Mouse (Mus musculus): ENCODE data around the gene Defb45.
A peak's percentile ranks its signal among the peaks of the same experiment; 100 is the strongest.

Defb45 gene

DNA sequence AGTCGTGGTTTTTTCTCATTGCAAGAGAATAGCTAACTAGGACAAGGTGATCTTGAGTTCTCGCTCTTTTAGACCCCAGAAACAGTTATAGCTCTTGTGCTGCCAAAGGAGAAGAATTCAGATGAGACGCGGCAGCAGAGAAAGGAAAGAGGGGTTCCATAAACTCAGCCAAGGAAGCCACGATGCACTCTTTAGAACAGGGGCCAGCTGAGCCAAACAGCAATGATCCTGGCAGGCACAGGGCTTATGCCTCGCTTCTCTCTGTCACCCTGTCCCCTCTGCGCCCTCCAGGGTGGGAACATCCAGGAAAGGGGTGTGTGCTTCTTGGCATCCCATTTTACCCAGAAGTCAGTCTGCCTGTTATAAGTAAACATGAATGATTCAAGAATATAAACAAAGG lies at the start of gene Defb45:
Defb45 (minus strand) TSS at position 101 of the 400 bp plus-strand sequence.
- no peak for DNase-seq (ENCODE audit: low spot score)

DNA sequence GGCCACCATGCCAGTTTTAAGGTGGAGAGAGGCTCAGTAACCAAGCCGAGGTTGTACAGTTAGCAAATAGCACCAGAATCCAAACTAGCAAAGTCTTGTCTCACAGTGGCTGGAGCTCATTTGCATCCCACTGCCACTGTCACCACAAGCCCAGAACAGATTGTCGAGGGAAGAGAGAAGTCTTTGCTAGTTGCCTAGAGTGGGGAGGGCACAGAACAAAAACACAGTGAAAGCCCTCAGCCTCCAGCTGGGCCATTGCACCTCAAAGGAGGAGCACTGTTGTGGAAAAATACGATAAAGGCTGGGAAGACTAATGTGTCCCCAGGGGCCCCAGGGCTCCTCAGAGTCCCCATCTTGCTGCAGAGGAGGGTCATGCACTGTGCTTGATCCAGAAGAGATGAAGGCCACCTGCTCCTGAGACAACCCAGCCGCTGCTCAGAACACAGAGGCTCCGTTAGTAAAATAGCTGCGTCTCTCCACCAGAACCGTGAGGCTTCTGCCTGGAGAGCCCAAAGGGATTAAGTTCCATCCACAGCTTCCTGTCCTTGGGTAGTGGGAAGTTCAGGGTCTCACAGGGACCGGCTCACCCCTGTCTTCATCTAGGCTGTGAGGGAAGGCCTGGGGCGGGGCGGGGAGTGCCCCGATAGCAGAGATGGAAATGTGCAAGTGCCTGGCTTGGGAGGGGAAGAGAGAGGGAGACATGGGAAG lies 40.4 kb upstream of the Defb45 start:
- peak; percentile 60 for DNase-seq (ENCODE audit: low spot score)

DNA sequence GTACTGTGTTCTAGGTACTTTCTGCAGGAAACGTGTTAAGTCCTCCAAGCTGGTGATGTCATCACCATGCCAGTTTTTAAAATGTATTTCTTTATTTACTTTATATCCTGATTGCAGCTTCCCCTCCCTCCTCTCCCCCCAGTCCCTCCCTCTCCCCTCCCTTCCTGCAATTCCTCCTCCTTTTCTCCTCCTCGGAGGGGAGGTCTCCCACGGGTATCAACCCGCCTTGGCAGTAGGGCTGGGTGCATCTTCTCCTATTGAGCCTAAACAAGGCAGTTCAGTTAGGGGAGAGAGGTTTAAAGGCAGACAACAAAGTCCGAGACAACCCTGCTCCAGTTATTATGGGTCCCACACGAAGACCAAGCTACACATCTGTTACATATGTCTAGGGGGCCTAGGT lies 39.7 kb upstream of the Defb45 start:
- no peak for DNase-seq (ENCODE audit: low spot score)

DNA sequence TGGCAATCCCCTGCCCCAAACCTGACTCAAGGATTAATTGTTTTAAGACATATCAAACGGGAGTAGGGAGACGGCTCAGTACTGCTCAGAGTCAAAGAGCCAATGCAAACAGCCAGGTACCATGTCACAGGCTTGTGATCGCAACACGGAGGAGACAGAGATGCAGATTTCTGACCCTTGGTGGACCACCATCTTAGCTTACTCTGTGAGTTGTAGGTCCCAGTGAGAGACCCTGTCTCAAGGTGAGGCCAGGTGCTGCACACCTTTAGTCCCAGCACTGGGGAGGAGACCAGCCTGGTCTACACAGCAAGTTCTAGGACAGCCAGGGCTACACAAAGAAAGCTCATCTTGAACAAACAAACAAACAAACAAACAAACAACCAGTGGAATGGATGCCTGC lies 38.2 kb upstream of the Defb45 start:
- no peak for DNase-seq (ENCODE audit: low spot score)

DNA sequence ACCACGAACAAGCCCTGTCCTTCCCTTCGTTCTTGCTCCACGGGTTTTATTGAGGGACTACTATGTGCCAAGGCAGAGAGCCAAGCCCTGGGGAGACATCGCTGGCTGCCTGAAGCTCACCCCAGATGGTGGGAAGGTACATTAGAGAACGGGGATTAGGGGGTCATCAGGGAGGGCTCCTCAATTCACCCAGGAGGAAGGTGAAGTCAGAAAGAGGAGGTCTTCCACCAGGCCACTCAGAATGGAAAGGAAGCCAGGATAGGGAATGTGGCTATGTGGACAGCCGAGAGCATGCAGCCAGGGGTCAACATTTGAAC lies 37.8 kb upstream of the Defb45 start:
- DNase-seq (ENCODE audit: low spot score) = no peak

DNA sequence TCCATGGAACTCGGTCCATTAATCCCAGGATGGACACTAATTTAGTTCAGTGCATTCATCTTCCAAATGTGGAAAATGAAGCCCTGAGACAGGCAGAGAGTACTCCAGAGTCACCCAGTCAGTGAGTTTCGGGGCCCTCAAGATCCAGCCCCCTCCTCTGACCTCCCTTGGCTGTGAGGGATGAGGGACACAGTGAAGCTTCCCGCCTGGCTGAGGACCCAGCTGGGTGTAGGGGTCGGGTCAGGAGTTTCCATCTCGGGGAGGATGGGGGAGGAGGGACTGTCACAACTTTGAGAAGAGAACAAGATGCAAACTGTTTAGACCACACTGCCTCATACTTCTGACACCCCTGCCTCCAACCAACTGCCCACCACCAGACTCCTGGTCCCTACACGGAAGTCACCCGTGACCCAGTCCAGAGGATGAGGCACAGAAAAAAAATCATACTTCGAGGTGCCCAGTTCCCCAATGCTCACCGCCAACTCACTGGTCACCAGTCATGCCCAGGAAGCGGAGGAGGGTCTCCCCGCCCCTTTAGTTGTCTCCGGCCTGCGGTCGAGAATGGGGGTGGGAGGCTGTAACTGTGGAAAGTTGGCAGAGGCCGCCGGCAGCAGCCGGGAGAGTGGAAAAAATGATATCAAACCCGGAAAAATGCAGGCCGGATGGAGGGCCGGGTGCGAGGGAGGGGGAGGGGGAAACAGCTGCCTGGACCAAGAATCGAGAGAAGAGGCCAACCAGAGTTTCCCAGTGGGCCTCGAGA lies 37.2 kb upstream of the Defb45 start:
- DNase-seq (ENCODE audit: low spot score) = peak; percentile 66

DNA sequence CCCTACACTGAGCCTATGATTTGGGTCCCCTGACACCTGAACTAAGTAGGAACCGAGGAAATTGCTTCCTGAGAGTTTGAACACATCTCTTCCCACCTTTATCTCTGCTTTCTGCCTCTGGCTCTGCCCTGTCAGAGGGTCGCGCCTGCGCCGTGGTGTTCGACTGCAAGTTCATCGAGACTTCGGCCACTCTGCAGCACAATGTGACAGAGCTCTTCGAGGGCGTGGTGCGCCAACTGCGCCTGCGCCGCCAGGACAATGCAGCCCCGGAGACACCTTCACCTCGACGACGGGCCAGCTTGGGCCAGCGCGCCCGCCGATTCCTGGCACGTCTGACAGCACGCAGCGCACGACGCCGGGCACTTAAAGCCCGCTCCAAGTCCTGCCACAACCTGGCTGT lies 35.1 kb upstream of the Defb45 start:
- no peak for DNase-seq (ENCODE audit: low spot score)

DNA sequence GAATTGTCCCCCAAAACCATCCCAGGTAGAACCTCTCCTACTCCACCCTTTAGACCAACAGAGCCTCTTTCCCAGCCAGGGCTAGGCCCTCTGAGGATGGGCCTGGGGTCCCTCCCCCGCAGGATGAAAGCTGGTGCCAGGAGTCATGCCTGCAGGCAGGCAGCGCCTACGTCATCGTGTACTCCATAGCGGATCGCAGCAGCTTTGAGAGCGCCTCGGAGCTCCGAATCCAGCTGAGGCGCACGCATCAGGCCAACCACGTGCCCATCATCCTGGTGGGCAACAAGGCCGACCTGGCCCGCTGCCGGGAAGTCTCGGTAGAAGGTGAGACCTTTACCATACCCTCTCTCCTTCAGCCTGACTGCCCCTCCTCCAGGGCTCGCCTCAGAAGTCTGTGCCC lies 34.1 kb upstream of the Defb45 start:
- no peak for DNase-seq (ENCODE audit: low spot score)

DNA sequence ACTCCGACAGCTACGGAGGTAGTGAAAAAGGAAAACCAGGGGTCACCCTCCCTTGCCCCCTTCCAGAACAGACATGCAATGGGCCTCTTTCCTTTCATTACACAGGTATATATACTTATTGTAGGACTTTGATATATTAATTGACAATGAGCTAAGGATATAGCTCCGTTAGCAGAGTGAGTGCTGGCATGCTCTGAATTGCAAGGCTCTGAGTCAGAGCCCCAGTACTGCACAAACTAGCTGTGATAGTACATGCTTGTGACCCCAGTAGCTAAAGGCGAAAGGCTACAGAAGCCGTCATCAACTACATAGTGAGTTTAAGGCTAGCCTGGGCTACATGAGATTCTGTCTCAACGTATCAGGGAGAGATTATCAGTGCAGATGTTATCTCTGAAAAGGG lies 30.7 kb upstream of the Defb45 start:
- no peak for DNase-seq (ENCODE audit: low spot score)

DNA sequence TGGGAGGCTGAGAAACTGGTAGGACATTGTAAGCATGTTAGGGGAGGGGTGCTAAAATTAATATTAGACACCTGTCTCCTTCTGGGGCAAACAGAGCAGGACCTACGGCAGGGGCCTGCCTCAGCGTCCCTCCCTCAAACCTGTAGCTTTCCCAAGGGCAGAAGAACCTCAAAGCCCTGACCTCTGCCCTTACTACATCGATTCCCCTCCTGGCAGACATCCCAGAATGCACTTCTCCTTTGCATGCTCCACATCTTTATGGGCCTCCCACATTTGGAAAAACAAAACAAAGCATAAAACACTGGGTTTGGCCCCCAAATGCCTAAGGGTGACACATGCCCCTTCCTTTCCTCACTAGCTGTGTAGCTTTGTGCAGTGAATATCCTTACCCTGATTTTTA lies 30.0 kb upstream of the Defb45 start:
- no peak for DNase-seq (ENCODE audit: low spot score)

DNA sequence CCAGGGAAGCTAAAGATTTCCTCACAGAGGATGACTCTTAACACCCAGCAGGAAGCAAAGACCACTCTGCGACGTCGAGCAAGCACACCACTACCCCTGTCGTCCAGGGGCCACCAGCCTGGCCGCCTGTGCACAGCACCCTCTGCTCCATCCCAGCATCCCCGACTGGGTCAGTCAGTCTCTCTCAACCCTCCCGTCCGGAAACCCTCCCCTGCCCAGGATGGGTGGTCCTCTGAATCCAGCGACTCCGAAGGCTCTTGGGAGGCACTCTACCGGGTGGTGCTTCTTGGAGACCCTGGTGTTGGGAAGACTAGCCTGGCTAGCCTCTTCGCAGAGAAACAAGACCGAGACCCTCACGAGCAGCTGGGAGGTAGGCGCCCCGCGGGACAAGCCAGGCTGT lies 28.9 kb upstream of the Defb45 start:
- DNase-seq (ENCODE audit: low spot score) = no peak

DNA sequence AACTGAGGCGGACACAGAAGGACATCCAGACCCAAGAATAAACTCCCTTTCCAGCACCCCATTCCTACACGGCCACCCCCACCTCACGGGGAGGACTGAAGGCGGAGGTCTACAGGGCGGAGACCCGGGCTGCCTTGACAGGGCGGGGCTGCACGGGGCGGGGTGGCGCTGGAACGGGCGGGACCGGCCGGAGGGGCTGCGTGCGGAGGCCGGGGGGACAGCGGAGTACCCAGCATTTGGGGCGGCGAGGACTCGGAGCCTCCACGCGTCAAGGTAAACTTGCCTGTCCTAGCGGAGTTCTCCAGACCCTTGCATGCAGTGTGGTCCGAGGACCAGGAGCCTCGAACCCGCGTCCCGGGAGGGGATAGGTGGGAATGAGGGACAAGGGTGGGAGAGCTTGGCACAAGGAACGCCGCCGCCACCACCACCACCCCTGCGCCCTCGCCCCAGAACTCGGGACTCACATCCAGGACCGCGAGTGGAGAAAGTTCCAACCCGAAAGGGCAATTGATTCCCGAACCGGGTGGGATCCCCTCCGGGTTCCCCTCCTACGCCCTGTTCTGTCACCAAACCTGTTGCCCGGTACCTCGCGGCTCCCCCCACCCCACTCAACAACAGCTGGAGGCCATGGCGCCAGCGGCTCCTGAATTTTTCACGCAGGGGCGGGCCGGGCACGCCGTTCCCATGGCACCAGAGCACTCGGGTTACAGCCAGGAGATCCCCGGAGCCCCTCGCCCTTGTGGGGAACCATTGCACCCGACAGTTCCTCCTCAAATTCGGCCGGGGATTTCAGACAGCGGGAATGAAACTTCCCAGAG lies 27.8 kb upstream of the Defb45 start, which contains the start of gene Rem1:
Rem1 (plus strand) TSS at position 178 of the 818 bp plus-strand sequence.
- peak; percentile 37 for DNase-seq (ENCODE audit: low spot score)

DNA sequence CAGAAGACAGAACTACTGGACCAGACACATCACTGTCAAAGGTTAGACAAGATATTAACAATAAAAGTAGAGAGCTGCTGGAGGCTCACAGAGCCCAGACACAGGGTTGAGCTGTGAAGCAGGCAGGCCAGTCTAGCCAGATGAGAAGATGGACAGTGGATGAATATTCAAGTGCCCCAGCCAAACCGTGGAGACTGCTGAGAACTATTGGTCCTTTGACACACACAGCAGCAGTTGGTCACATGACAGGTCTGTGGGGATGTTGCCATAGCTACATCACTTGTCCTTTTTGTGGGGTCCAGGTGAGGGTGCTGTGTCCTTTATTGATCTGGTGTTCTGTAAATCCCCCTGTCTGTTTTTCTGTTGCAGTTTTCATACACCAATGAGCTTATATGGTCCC lies 26.1 kb upstream of the Defb45 start:
- no peak for DNase-seq (ENCODE audit: low spot score)

DNA sequence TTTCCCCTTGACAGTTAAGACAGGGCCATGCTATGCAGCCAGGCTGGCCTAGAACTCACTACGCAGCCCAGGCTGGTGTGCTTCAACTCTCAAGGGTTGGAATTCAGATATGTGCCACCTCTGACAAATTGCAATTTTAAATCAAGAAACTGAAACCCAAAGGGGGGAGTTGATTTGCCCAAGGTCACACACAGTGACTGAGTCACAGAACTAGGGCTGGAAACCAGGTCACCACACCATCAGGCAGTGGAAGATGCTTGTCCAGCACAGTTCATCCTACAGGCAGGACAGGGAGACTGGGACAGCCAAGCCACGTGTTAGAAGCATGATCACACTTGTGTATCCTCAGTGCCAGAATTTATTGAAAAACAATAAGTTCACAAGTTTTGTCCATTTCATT lies 25.4 kb upstream of the Defb45 start:
- DNase-seq (ENCODE audit: low spot score) = no peak

DNA sequence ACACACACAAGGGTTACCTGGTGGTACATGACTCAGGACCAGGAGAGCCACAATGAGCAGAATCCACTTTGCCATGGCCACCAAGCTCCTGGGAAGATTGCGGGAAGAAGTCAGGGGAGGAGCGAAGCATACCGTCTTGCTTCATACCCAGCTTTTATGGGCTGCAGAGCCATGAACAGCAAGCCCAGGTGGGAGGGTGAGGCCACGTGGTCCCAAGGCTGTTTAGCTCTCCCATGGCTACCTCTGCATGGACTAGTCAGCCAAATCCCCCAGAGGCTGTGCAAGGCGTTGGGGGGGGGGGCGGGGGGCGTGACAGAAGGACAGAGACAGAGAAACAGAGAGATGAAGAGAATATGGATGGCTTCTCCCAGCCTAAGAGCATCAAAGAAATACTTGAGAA lies 23.8 kb upstream of the Defb45 start, which contains the start of gene Defb25:
Defb25 (minus strand) TSS at position 101 of the 400 bp plus-strand sequence.
- no peak for DNase-seq (ENCODE audit: low spot score)

DNA sequence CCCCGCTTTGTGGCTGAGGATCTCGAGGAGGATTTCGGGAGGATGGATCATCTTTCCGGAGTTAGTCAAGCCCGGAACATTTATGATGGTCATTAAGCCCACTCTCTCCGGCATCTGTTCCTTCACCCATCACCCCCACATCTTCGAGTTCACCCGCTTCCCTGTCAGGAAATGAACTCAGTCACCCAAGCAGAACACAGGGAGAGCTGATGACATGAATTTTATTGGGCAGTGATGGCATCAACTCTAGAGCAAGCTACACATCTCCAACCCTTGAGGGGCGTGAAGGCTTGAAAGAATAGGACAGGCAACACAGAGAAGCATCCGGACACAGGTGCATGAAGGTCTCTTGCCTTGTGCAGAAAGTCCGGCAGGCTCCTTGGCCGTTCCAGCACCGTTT lies 23.0 kb upstream of the Defb45 start:
- DNase-seq (ENCODE audit: low spot score) = no peak

DNA sequence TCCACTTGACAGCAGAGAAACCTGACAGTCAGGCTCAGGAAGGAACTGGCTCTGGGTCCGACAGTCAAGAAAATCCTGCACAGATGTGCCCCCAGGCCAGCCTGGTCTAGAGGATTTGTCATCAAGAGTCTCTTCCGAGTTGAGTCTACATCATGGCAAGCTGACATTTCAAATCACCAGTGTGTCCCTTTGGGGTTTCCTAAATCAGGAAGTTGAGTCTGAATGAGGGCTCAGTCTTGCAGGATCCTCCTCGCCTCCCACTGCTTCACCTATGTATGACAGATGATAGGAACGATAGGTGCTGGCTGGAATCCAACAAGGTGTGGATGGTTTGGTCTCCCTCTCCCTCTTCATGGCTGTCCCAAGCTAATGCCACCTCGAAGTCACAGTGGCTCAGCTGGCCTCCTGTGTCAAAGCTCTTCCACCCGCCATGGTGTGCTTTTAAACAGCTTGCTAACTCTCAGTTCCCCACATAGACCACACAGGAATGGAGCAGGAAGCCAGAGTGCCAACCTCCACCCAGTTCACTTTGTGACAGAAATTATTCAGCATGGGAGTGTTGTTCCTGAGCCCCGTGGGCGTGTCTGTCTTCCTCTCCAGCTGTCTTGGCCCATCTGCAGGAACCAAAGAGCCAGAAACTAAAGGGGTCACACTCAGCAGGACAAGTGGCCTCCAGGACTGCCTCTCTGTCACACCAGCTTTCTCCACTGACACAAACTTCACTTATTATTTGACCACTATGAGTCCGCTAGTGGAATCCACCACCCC lies 21.4 kb upstream of the Defb45 start:
- DNase-seq (ENCODE audit: low spot score) = no peak

DNA sequence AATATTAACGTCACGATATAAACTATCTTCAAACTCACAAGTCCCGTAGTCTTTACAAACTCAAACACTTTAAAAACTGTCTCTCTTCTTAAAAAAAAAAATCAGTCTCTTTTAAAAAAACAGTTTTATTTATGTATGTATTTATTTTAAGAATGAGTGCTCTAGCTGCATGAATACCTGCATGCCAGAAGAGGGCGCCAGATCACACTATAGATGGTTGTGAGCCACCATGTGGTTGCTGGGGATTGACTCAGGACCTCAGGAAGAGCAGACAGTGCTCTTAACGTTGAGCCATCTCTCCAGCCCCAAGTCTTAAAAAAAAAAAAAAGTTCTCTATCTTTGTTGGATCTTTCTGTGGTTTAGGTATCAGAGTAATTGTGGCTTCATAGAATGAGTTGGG lies 18.2 kb upstream of the Defb45 start:
- no peak for DNase-seq (ENCODE audit: low spot score)

DNA sequence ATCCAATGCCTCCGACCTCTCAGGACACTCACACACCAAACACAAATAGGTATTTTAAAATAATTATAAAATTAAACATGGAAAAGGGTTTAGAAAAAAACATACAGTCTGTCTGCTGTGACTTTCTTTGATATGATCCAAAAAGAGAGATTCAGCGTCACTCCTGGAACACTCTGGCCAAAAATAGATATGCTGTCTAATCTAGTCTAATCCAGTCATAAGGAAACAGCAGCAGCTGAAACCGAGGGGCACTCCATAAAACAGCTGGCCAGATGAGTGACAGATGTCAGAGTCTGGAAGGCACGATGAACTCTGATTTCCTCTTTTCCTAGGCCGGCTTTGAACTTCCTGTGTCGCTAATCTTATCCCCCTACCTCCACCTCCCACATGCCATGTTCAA lies 17.3 kb upstream of the Defb45 start:
- DNase-seq (ENCODE audit: low spot score) = no peak

DNA sequence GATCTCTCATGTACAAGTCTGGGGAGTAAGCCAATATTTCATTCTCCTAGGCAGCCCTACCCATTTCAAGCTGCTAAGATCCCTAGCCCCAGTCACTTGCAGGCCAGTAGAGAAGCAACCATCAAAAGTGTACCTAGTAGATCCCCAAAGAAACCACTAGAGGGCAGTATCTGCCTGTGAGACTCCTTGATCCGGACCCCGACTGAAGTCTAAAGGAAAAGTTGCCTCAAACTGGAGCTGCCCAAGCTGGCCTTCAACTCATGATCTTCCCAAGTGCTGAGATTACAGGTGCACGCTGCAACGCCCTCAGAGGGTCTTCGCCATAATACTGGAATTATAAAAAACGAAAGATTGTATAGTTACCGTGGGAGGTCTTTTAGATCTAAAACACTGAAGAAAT lies 16.4 kb upstream of the Defb45 start:
- peak; percentile 30 for DNase-seq (ENCODE audit: low spot score)

DNA sequence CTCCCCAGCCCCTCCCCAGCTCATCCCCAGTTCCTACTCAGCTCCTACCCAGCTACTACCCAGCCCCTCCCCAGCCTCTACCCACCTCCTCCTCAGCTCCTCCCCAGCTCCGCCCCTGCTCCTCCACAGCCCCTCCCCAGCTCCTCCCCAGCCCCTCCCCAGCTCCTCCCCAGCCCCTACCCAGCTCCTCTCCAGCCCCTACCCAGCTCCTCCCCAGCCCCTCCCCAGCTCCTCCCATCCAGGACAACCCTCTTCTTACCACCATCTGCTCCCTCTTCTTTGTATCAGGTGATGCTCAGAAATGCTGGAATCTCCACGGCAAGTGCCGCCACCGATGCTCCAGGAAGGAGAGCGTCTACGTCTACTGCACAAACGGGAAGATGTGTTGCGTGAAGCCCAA lies 13.0 kb upstream of the Defb45 start:
- no peak for DNase-seq (ENCODE audit: low spot score)

DNA sequence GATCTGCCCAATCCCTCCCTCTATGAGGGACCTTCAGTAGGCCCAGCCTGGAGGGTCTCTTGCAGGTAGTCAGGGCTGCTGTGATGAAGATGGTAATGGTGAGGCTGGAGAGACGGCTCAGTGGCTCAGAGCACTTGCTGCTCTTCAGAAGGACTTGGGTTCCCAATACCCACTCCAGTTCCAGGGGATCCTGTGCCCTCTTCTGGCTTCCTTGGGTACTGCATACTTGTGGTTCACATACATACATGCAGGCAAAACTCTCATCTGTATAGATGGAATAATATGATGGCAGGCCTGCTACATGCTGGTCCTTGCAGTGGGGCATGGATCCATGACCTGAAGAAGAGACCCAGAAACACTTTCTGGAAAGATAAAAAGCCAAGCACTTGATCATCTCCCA lies 9.5 kb upstream of the Defb45 start:
- DNase-seq (ENCODE audit: low spot score) = no peak

All from ovary, postnatal 36 days (tissue).